Mouse (Mus musculus): ENCODE results near the gene Olfr263. TPM values are rescaled to one million over a fixed set of nuclear protein-coding genes. Genes with fewer than 3 reads are reported as not detected.

Olfr263 gene
- polyA plus RNA-seq (2021; fragmentation: Nextera tagmentation) = not detected in 2 replicates
- long read RNA-seq, experiment 1 = 0 reads
- long read RNA-seq, experiment 2 = 0 reads

DNA sequence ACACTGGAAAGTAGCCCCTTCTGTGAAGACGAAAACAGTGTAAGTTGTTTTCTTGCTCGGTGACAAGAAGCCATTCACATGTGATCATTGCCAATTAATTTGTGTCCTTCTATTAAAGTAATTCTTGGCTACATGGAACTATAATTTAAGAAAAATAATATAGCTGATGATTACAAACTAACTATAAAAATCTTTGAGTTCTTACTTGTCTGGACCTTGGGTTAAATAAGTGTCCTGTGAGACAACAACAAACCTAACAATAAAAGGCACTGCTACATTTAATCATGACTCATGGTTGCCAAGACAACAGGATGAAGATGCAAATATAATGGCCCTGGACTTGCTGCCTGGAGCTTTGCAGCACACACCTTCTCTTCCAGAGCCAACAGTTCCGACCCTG, at the start of gene Olfr263:
TSS of gene Olfr263 (plus strand) at position 301 of the 400 bp plus-strand sequence.

DNA sequence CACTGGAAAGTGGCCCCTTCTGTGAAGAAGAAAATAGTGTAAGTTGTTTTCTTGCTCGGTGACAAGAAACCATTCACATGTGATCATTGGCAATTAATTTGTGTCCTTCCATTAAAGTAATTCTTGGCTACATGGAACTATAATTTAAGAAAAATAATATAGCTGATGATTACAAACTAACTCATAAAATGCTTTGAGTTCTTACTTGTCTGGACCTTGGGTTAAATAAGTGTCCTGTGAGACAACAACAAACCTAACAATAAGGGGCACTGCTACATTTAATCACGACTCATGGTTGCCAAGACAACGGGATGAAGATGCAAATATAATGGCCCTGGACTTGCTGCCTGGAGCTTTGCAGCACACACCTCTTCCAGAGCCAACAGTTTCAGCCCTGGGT, 18.3 kb upstream of the Olfr263 start, which contains the start of gene Olfr1369-ps1:
TSS of gene Olfr1369-ps1 (plus strand) at position 301 of the 400 bp plus-strand sequence.

DNA sequence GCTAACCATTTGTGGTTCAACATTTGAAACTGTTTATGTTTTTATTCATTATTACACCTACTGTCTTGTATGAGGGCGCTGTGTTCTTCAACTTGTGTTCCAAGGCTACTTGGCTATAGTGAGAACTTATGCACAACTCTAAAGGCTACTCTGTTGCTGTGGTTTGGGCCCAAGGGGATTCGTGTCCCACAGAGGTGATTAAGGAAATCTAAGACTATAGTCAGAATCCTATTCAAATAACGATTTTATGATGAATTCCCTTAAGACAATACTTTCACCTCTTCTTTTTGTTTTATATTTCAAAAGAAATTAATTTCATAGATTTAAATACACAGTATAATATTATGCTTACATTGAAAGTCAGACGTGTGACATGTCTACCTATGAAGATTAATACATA, 16.3 kb downstream of the Olfr263 start, which contains the start of gene Olfr1368:
TSS of gene Olfr1368 (minus strand) at position 101 of the 400 bp plus-strand sequence.

DNA sequence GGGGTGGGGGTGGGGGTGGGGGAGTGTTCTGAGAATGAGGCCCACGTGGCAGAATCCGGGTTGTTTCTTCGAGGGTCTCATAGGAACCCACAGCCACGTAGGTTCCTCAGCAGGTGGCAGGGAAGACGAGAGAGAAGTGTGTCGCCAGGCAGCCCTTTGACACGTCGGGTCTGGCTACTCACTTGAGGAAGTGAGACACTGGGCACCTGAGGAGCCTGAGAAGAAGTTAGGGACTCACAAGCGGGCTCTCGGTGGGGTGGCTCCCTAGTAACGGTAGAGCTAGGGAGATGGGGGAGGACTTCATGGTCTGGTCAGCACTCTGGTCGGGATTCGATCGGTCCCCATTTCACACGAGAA, 49.9 kb downstream of the Olfr263 start, which contains the start of gene Trim27:
TSS of gene Trim27 (plus strand) at position 79 of the 357 bp plus-strand sequence.

Other genes with a start within 250 kb of the Olfr263 start
- gene Olfr1370, start 54.7 kb upstream of the Olfr263 start, polyA plus RNA-seq (2021; fragmentation: Nextera tagmentation) = not detected in 2 replicates
- gene Olfr1369-ps1, start 18.2 kb upstream of the Olfr263 start, polyA plus RNA-seq (2021; fragmentation: Nextera tagmentation) = 0.06 TPM in 1 of 2 replicates, not detected in the other
- not detected in 2 replicates for gene Olfr1368, start 16.2 kb downstream of the Olfr263 start, polyA plus RNA-seq (2021; fragmentation: Nextera tagmentation)
- 36.6 and 42.5 TPM in 2 replicates for gene Trim27, start 49.8 kb downstream of the Olfr263 start, polyA plus RNA-seq (2021; fragmentation: Nextera tagmentation)
- gene Gpx5, start 163.1 kb downstream of the Olfr263 start, polyA plus RNA-seq (2021; fragmentation: Nextera tagmentation) = not detected in 2 replicates
- not detected in 2 replicates for gene Gpx6, start 182.5 kb downstream of the Olfr263 start, polyA plus RNA-seq (2021; fragmentation: Nextera tagmentation)
- not detected in 2 replicates for gene Olfr1367, start 217.3 kb downstream of the Olfr263 start, polyA plus RNA-seq (2021; fragmentation: Nextera tagmentation)
- gene Zscan12, start 233.2 kb downstream of the Olfr263 start, polyA plus RNA-seq (2021; fragmentation: Nextera tagmentation) = 5.1 and 5.6 TPM in 2 replicates

Data from layer of hippocampus, adult 6 months (tissue).